Mouse (Mus musculus) gastrocnemius, postnatal 36 days (tissue): ENCODE results near the gene Ttll1. TPM values are rescaled to one million over a fixed set of nuclear protein-coding genes. Genes with fewer than 3 reads are reported as not detected.
A peak's percentile ranks its signal among the peaks of the same experiment; 100 is the strongest.
"Not testable (repeated sequence)": the region's sequence is repeated elsewhere in the genome, so short reads cannot be mapped to it uniquely, and the experiment has no call there.

ENCODE experiments used
- DNase-seq, 2 experiments: peaks; one replicate each; pipeline ENCODE4 v3.0.0; 2022
- intact Hi-C: fragments of 180-260 bp; cut with DNase I; formaldehyde crosslinking; loops from one replicate; pipeline ENCODE4 v1.15.1; 2025
- total RNA-seq, 2 experiments: library from RNA; stranded (reverse); gene quantifications; 2 replicates each; pipeline ENCODE4 v1.2.3; 2021

Ttll1 gene
- total RNA-seq, 2 experiments from 2014 or later, result 3.1 to 3.5 TPM

DNA sequence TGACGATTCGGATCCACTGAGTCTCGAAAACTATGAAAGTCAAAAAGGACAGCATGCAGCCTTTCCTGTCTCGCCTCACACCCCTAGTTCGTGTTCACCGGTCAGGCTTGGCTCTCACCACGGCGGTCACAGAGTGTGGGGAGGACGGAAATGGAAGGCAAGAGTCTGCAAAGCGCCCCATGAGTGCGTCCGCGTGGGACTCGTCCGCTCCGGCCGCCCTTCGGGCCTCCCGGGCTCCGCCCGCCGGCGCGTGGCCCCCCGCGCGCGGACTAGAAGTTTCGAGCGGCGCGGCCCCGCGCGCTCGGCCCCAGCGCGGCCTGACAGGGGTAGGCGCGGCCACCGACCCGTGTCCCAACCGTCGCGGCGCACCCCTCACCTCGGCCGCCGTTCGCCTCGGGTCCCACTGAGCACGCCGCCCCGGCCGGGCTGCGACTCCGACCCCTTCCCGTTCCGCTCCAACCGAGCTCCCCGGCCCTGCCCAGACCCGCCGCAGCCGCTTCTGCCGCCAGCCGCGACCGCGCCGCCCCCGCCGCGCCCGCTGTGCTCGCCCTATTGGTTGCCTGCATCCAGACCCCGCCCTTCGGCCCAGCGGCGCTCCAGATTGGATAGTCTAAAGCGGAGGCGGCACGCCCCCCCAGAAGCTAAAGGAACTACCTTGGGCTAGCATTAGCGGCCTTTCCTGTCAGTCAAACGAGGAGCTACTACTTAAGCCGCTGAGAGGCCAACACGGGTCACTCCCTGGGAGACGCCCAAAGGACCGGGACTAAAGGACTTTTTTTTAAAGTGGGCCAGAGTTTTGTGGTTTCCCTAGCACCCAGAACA, 46.4 kb downstream of the Ttll1 start, which contains the start of gene Pacsin2:
Gene Pacsin2, minus strand, starts transcription at position 524 of the 822 bp plus-strand sequence.
- peak; percentile 96 to 99 for DNase-seq
- intact Hi-C loops, result loop anchor here (10.0 kb wide), 1 partner anchor 49 kb away; no protein-coding TSS in a partner anchor

DNA sequence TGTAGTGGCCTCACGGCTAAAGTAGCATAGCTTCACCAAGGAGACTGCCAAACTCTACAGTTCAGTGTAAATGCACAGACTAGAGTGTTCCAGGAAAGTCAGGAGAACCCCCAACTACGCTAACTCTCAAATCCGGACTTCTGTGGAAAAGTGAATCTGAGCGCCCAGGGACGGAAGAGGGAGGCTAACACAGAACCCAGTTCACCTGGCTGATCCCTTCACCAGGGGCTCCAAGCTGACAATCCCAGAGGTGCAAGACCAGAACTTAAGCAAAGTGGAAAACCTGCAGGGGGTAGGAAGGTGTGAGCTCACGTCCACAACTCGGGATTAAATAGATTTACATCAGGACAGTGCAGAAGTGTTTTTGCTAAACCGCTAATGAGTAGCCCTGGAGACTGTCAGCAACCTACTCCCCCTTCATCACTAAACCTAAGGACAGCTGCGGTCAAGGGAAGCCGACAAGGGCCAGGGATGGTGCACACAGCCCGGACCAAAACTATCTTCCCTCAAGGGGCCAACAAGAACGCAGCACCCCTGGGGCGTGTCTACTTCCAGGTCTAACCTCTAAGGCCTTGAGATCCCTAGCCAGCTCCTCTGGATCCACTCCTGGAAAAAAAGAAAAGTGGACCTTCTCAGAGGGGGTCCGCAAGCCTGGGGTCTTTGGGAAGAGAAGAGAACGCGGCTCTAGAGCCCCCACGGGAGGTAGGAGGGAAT, 47.2 kb downstream of the Ttll1 start:
- intact Hi-C loops, result loop anchor here (10.0 kb wide), 1 partner anchor 49 kb away; no protein-coding TSS in a partner anchor

DNA sequence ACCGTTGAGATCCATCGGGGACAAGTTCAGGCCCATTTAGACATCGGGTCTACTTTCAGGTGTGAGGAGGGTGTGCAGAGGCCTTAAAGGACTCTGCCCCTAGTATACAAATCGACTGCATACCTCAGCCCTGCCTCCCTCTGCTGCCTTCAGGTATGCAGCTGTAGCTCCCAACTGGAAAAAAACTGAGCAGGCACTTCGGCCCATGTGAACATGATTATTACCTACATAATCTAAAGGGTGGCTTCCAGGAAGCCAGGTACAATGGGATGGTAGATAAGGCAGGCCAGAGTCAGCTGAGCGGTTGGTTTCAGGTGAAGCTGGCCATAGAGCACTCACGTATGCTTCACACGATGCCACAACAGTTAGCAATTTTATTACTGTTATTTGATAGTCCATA, 48.3 kb downstream of the Ttll1 start:
- not testable (repeated sequence) for DNase-seq
- intact Hi-C loops, result loop anchor here (10.0 kb wide), 1 partner anchor 48 kb away; no protein-coding TSS in a partner anchor

More for the DNA sequence above, 47.2 kb downstream of the Ttll1 start:
- no peak for DNase-seq

DNA sequence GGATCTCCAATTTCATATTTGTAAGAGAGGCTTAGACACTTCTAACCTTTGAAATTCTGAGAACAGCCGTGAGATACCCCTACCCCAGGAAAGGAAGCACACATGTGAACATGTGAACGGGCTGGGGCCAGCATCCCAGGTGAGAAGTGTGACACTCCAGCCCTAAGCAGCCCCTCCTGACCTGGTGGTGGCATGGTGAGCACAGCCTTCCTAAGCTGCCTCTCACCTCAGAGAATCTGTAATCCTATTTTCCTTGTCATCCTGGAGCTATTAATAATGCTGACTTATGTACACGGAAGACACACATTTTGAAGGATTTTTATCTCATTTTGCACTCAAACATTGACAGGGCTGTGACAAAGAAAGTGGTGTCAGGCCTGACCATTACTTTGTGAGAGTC, 49.8 kb downstream of the Ttll1 start:
- intact Hi-C loops, result loop anchor here (10.0 kb wide), 1 partner anchor 46 kb away; no protein-coding TSS in a partner anchor

DNA sequence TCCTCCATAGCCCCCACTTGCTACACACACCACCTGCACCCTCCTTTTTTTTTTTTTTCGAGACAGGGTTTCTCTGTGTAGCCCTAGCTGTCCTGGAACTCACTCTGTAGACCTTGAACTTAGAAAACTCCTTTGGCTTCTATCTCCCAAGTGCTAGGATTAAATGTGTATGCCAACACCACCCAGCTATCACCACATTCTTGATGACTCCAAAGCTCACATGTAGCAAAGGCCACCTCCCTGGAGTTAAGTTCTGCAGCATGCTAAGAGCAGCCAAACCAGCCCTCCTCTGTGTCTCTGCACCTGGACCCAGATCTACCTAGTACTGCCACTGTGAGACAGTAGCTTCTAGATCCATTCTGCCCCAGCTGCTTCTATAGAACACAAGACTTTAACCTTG, 53.2 kb downstream of the Ttll1 start:
- intact Hi-C loops, result no loop called here
- no peak for DNase-seq

More for the DNA sequence above, 49.8 kb downstream of the Ttll1 start:
- DNase-seq, result no peak

DNA sequence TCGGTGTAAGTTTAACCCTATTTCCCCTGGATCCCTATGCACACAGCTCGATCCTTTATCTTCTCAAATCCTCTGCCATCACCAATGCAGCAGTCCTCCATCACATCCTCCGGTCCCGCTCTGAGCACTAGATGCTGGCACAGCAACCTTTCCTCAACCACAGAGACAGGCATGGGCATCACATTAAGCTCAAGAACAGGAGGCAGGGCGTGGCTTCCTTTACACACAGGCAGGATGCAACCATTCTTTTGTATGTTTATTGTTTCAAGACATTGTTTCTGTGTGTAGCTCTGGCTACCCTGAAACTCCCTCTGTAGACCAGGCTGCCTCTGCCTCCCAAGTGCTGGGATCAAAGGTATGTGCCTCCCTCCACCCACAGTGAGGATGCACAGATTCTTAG, 55.1 kb downstream of the Ttll1 start:
- intact Hi-C loops, result no loop called here
- no peak for DNase-seq

DNA sequence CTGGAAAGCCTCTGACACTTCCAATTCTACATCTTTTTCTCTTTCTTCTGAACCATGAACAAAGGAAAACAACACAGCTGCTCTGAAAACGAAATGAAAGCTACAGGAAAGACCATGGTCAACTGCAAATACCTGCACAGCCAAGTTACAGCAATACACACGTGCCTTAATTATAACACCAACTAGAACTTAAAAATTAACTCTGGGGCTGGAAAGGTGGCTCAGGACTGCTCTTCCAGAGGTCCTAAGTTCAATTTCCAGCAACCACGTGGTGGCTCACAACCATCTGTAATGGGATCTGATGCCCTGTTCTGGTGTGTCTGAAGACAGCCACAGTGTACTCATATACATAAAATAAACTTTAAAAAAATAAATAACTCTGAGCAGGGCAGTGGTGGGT, 55.7 kb downstream of the Ttll1 start:
- intact Hi-C loops, result no loop called here
- DNase-seq, result no peak

DNA sequence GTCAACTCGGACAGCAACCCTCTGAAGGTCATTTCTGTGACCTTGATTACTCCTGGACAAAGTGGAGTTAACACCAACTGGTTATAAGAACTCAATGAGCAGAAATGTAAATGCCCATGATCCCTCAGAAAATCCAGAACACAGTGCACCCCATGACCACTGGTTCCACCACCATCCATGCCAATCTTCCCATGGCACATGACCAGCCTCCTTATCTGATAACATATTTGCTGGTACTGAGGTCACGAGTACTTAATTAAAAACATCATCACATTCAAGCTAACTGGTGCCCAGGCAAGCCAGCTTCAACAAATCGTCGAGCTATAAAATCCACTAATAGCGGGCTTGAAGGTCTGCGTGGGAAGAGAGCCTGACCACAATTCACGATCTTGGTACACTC, 56.3 kb downstream of the Ttll1 start:
- DNase-seq, result no peak
- intact Hi-C loops, result no loop called here

DNA sequence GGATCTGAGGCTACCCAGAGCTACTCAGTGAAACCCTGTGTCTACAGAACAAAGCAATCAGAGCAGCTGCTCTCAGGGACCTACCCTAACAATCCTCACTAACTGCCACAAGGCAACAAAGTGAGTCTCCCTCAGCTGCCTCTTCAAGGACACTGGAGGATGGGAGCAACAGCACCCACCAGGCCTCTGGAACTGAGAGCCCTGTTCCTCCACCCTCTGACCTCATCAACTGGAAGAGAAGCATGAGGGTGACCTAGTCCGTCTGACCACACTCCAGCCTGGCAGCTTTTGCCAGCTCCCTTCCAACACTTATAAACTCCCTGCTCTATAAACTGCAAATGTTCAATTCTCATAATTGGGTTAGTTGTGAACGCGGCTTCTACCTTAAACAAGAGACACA, 56.8 kb downstream of the Ttll1 start:
- peak in 1 of 2 experiments; percentile 33 for DNase-seq
- intact Hi-C loops, result no loop called here

DNA sequence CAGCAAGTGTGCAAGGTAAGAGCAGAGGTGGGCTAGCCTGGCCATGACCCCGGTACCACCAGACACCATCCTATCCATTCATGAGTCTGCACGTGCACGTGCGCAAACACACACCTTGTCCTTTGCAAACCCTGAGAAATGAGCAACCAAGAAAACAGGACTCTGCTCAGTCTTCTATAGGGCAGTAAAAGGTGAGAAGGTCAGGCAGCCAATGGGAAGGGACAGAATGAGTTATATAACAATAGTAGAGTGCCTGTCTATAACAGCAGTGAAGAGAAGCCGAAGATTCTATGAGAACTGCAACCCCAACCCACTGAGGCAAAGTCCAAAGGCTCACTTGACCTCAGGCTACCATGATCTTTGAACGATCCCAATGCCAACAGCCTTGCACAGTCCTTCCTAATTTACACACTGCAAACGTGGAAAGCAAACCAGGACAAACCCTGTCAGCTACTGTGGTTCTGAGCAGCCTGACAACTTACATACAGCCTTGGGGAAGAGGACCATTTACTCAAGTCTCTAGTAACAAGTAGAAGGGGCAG, 58.4 kb downstream of the Ttll1 start:
- intact Hi-C loops, result no loop called here
- no peak for DNase-seq

DNA sequence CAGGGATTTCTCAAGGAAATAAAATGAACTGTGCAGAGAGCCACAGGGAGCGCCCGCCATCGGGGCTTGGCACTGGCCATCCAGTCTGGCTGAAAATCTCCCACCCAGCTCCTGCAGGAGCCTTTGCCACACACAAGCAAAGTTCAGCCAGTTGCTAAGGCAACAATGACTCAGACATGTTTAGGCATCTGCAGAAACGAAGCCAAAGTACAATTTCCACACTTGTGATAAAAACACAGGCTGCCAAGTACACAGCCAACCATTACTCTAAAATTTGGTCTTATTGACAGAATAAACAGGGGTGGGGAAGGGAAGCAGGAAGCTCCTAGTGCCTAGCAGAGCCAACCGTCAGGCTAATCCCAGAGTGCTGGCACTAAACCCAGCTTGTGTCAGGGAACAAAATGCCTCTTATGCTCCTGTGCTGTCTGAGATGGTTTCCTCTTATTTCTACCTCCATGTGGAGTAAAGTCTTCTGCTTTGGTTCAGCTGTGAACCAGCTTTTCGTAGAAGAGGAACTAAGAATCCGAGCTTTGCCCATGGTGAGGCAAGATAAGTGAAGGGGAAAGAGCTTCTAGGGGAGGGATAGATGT, 59.0 kb downstream of the Ttll1 start:
- DNase-seq, result no peak
- intact Hi-C loops, result no loop called here

DNA sequence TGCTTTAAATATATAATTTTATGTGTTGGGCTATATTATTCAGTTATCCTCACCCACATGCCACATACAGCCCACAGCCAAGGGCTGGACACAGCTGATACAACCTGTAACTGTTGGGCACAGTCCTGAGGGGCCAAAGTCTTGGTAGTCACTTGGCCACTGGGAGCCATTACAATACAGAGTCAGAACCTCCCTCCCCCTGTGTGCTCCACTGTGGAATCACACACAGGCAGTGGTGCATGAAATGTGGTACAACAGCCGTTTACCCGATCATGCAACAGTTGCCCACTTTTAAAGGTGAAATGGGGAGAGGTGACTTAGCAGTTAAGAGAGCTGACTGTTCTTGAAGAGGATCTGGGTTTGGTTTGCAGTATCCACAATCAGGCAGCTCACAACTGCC, 60.7 kb downstream of the Ttll1 start:
- intact Hi-C loops, result no loop called here
- no peak for DNase-seq

DNA sequence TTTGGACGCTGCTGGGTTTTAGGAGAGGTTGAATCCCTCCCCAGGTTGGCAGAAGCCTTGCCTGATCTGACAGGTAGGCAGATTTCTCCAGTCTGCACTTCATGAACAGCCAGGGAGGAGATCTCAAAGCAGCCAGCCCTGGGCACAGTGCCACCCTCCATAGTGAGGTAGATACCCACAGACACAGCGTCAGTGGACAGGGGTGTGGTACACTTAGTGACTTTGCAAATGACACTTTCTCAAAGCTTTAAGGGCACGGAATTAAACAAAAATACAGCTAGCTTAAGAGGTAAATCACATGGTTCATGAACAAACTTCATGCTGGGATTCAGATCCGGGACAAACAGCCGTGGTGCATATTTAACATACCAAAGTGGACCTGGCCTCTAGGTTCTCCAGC, 62.0 kb downstream of the Ttll1 start:
- intact Hi-C loops, result no loop called here
- DNase-seq, result no peak

DNA sequence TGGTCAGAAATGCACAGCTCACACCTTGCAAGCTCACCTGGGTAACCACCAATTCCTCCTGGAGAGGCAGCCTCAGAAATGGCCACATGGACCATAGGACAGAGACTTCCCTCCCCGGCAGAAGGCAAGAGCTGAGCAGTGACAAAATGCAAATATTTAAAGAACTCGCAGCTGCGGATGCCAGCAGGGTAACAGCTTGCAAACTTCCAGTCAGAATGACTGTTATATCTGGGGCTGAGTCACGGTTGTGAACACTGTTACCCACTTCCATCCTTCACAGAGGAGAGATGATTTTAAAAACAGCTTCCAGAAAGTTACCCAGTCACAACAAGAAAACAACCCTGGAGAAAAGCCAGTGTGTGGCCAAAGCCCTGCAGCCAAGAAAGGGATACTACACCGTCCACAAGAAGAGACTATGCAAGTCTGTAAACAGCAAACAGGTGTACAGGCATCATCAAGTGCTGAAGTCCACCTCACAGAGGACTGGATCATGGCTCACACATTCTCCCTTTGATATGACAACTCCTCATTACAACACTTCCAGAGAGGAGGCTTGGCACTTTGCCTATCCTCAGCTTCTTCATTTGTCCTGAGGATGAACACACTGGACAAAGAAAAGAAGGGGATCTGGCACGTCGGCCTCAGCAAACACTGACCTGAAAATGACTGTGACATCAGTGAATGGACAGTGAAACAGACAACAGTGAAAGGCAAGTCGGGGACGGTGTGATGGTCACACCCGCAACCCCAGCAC, 62.7 kb downstream of the Ttll1 start:
- intact Hi-C loops, result no loop called here
- no peak for DNase-seq

DNA sequence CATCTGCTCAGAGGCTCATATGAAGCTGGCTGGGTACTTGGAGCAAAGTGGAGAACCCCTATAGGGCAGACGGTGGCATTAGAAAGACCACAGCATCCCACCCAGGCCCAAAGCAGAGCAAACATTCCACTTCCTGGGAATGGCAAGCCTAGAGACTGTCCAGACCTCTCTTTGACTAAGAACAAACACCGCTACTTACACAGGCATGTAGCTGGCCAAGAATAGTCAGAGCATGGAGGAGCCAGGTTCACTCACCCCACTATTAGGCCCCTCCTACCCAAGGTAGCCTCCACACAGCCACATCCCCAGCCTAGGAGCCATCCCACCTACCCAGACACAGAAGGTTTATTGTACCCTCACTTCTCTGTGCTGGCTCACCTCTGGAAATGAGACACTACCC, 64.8 kb downstream of the Ttll1 start:
- DNase-seq, result no peak
- intact Hi-C loops, result no loop called here

DNA sequence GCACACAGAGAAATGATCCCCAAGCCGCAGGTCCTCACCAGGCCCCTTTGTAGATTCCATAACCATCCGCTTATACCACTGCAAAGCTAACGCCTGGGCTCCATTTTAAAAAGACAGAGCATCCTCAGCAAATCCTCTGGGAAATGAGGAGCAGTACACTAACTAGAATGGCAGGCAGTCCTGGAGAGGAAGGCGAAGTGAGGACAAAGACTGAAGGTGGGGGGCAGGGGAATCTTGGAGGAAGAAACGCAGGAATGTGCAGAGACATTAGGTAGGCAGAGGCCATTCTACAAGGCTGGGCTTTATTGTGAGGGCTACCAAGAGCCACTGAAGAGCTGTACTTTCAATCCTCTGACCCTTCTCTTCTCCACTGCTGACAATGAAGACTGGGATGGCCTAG, 65.3 kb downstream of the Ttll1 start:
- intact Hi-C loops, result no loop called here
- DNase-seq, result no peak

DNA sequence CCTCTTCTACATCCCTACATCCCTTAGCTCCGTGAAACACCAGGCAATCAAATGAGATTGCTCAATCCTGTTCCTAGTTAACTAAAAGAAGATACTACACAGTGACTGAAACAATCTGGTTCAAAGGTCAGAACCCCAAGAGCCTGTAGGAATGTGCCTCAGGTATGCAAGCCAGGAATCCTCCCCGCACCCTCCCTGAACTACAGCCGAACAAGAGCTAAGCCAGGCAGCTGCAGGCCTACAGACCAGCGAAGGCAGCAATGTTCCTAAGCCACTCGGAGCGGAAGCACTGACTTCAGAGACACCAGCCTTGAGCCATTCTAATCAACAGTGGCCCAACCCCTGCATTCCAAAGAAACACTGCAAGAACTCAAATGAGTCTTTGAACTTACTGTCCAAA, 66.3 kb downstream of the Ttll1 start:
- no peak for DNase-seq
- intact Hi-C loops, result no loop called here

DNA sequence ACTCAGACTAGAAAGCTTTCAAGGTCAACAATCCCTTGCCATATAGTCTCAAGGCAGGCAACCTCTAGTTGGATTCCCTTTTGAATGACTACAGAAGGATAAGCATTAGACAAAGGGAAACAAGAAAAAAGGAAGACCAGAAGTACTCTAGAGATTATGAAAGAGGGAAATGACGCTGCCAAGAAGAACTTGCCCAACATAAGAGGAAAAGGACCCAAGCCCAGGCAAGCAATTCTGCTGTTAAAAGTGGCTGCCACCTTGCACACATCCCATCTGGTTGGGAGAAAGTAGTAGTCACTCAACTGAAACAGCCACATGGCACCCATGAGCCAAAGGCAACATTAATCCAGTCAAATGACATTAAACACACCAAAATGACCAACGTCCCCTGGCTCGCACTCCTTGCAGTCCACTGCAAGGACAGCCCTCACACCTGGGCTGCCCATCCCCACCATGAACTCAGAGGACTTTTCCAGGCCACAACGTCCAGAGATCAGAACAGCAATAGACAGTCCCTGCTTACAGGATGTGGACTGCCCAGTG, 68.1 kb downstream of the Ttll1 start:
- intact Hi-C loops, result no loop called here
- DNase-seq, result no peak

DNA sequence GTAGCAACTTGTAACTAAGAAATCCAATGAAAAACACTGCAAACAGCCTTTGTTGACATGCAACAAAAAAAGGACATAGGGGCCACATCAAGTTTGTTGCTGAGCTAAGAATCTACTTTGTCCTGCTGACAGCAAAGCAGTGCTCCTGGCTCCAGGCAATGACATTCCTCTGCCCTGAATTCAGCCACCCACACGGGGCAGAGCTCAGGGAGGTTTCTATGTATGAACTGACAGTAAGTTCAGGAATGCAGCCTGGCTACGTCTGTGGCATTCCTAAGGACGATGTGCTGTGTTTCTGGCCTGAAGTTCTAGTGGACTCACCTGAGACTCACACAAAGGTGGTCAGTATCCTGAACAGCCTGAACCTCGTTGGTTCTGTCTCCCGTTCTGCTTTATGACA, 70.0 kb downstream of the Ttll1 start:
- no peak for DNase-seq
- intact Hi-C loops, result no loop called here

DNA sequence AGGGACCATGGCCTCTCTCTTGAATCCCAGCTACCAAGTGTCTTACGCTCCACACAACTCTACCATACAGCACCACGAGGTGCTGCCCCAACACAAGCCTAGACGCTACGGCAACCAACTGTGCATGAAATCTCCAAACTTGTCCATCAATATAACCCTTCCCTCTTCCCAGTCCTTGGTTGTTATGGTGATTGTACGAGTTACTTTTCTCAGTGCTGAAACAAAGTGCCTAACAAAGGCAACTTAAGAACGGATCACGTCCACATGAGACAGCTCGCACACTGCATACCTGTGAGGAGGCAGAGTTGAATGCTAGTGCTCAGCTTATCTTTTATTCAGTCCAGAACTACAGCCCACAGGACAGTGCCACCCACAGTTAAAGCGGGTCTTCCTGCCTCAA, 74.2 kb downstream of the Ttll1 start:
- intact Hi-C loops, result no loop called here

More for the DNA sequence above, 74.2 kb downstream of the Ttll1 start:
- DNase-seq, result no peak
